Mouse (Mus musculus): ENCODE data around the gene Acss2.

Acss2 gene

GRCm38 (mm10) chr2:155628519-155628918 is 110.8 kb downstream of the Acss2 start:
- DNase-seq (ENCODE audit: low spot score in 2 of 2): no peak

DNA sequence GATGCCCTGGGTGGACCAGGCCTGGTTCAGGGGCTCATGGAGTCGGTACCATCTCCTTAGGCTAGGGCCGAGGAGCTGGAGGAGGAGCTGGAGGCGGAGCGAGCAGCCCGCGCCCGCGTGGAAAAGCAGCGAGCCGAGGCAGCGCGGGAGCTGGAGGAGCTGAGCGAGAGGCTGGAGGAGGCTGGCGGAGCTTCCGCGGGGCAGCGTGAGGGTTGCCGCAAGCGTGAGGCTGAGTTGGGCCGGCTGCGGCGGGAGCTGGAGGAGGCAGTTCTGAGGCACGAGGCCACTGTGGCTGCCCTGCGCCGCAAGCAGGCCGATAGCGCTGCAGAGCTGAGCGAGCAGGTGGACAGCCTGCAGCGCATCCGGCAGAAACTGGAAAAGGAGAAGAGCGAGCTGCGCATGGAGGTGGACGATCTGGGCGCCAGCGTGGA is 111.5 kb downstream of the Acss2 start:
- DNase-seq (ENCODE audit: low spot score in 2 of 2): no peak

DNA sequence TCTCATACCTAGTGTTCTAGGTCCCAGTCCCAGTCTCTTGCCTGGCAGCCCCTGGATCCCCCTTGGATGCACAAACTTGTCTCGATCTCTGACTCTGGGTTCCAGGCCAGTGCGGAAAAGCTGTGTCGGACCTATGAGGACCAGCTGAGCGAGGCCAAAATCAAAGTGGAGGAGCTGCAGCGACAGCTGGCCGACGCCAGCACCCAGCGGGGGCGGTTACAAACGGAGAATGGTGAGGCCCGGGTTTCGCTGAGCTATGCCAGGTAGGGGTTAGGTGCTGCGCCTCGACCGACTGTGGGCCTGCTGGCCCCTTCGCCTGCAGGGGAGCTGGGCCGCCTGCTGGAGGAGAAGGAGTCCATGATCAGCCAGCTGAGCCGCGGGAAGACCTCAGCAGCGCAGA is 112.4 kb downstream of the Acss2 start:
- no peak for DNase-seq (ENCODE audit: low spot score in 2 of 2)

DNA sequence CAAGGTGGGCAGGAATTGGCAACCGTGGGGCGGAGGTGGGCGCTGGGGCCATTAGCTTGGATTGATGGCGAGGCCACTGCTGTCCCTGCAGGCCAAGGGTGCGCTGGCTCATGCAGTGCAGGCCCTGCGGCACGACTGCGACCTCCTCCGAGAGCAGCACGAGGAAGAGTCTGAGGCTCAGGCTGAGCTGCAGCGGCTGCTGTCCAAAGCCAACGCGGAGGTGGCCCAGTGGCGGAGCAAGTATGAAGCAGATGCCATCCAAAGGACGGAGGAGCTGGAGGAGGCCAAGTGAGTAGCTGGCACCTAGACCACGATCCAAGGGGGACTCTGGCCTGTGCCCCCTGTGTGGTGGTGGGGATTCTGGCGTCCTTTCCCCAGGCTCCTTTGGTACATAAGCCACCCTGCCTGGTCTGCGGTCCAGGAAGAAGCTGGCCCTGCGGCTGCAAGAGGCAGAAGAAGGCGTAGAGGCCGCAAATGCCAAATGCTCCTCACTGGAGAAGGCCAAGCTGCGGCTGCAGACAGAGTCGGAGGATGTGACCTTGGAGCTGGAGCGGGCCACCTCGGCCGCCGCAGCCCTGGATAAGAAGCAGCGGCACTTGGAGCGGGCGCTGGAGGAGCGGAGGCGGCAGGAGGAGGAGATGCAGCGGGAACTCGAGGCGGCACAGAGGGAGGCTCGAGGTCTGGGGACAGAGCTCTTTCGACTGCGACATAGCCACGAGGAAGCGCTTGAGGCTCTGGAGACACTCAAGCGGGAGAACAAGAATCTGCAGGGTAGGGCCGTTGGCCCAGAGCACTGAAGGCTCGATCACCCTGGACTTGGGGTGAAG is 113.1 kb downstream of the Acss2 start:
- no peak for DNase-seq (ENCODE audit: low spot score in 2 of 2)

- DNase-seq (ENCODE audit: low spot score in 2 of 2): no peak
Observed at GRCm38 (mm10) chr2:155632138-155632936, 114.6 kb downstream of the Acss2 start.

DNA sequence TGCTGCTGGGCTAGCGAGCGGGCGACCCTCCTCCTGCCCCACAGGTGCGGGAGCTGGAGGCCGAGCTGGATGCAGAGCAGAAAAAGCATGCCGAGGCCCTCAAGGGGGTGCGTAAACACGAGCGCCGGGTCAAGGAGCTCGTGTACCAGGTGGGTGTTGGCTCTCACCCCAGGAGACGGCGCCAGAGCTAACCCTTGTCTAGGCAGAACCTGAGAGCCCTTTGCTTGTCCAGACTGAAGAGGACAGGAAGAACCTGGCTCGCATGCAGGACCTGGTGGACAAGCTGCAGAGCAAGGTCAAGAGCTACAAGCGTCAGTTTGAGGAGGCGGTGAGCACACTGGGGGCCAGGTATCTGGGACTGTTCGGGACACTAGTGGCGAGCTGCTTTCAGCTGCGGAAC is 115.4 kb downstream of the Acss2 start:
- DNase-seq (ENCODE audit: low spot score in 2 of 2): no peak

DNA sequence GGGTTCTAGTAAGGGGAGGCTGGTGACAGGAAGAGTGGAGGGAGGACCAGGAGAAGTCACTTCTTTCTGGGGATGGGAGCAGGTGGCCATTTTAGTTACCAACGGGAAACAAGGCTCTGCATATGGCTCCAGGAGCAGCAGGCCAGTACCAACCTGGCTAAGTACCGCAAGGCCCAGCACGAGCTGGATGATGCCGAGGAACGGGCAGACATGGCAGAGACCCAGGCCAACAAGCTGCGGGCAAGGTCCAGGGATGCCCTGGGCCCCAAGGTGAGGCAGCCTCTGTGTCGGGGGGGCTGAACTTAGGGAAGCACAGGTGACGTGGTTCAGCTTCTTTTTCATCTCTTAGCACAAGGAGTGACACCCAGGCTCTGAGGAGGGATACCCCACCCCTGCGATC is 116.0 kb downstream of the Acss2 start:
- no peak for DNase-seq (ENCODE audit: low spot score in 2 of 2)

DNA sequence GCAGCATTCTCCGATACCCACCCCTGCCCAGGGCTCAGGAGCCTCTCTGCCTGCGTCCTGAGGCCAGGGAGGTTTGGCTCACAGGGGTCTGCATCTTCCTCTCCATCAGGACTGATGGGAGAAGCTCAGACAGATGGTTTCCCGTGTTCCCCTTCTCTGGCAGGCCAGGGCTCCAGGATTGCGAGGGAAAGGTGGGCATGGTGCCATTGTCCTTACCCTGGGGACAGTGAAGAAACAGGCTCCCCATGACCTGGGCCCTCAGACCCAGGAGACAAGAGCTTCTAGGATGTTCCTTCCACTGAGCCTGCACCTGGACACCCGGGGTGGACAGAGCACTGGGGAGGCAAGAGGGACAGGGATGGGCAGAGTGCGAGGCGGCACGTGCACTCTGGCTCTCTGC is 116.8 kb downstream of the Acss2 start:
- no peak for DNase-seq (ENCODE audit: low spot score in 2 of 2)
